Mouse (Mus musculus): Measurements from ENCODE around the gene Emb. TPM values are rescaled to one million over a fixed set of nuclear protein-coding genes. Genes with fewer than 3 reads are reported as not detected.
A peak's percentile ranks its signal among the peaks of the same experiment; 100 is the strongest.
"Not testable (repeated sequence)": the region's sequence is repeated elsewhere in the genome, so short reads cannot be mapped to it uniquely, and the experiment has no call there.

Emb gene
- total RNA-seq (2021), result 10 to 100 TPM; 10.3 to 12.0 TPM
- long read RNA-seq, experiment 1, transcript Emb-202 (1 exons, 2,136 nt), result major isoform, 15 of 17 reads
- long read RNA-seq, experiment 1, partial matches to known transcripts, result 0 of 17 reads
- long read RNA-seq, experiment 1, other reads (novel, unspliced or antisense), result 0 of 17 reads
- long read RNA-seq, experiment 2, transcript Emb-202 (1 exons, 2,136 nt), result major isoform, 9 of 14 reads
- long read RNA-seq, experiment 2, partial matches to known transcripts, result 1 of 14 reads
- long read RNA-seq, experiment 2, other reads (novel, unspliced or antisense), result 0 of 14 reads

- no peak for DNase-seq (ENCODE audit: low spot score)
Measured at GRCm38 (mm10) chr13:117208236-117208635, at the start of gene Emb. TSS of gene Emb (plus strand) at chr13:117208536.

GRCm38 (mm10) chr13:117163906-117164305, 44.4 kb upstream of the Emb start:
- DNase-seq (ENCODE audit: low spot score), result no peak

- DNase-seq (ENCODE audit: low spot score), result no peak
Measured at GRCm38 (mm10) chr13:117165071-117165470, 43.3 kb upstream of the Emb start.

- not testable (repeated sequence) for DNase-seq (ENCODE audit: low spot score)
Measured at GRCm38 (mm10) chr13:117180912-117181311, 27.4 kb upstream of the Emb start.

GRCm38 (mm10) chr13:117183288-117183687, 25.0 kb upstream of the Emb start:
- no peak for DNase-seq (ENCODE audit: low spot score)

GRCm38 (mm10) chr13:117185329-117185728, 23.0 kb upstream of the Emb start:
- DNase-seq (ENCODE audit: low spot score), result no peak

DNA sequence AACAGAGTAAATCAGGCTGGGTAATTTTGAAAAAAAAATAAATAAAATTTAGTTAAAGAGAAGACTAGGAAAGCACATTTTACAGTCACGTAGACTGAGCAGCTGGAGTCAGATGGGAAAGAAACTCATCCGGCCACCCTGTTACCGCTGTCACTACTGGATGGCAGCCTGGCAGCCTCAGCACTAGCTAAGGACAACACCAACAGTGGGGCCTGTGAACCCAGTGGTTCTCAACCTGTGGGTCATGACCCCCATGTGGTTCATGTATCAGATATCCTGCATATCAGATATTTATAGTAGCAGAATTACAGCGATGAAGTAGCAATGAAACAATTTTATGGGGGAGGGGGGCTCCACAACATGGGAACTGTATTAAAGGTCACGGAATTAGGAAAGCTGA, 16.2 kb upstream of the Emb start:
- DNase-seq (ENCODE audit: low spot score), result peak; percentile 22

DNA sequence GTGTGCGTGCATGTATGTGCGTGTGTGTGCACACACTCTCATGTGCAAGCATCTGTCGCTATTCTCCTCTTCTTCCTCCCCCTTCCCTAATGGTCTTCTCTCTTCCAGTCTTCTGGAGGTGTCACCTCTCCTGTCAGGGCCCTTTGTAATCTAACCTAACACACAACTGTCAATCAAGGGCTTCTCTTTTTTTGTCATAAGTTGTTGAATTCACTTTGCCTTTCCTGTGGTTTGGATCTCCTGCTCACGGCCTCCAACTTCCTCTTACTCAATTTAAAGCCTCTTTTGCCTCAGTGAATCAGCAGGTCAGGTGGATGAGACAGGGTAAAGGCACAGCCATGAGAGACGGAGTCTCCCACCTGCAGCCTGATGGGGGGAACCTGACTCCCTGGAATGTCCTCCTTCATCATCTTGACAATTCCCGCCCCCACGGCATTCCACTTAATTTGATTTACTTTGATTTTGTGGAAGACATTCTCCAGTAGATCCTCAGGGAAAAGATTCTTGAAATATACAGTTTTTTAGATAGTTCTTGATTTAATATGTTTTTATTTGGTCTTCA, 14.8 kb upstream of the Emb start:
- DNase-seq (ENCODE audit: low spot score), result no peak

DNA sequence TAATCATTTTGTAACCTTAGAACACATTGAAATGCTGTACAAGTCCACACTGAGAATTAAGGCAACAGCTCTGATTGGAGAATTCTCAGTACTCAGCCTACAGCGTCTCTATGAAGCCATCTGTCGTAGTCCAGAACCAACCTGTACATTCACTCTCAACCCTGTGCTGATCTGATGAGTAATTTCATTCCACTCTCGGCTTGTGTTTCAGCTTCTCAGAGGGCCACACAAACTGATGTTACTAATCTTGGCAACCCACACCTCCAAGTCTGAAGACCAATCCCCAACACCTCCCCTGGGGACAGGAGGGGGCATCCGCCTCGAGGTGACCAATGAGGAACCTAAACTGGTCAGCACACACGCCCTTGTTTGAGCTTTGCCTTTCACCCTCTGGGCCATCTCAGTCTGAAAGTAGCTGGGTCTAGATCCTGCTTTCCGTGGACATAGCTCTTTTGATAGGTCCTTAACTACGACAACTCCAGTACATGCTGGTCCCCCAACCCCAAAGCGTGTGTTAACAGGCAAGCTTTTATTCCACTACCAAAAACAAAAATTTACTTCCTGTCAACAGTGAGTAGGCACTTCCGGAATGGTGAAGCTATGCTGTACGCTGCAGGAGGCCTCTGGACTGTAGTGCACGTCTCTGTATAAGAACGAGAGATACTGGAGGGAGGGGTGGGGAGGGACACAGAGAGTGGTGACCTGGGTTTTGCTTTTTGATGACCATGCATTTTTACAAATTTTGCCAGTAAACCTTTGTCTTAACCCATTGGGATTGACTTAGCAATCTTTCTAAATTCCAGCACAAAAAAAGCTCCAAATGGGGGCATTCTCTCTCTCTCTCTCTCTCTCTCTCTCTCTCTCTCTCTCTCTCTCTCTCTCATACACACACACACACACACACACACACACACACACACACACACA, 12.5 kb upstream of the Emb start:
- no peak for DNase-seq (ENCODE audit: low spot score)

DNA sequence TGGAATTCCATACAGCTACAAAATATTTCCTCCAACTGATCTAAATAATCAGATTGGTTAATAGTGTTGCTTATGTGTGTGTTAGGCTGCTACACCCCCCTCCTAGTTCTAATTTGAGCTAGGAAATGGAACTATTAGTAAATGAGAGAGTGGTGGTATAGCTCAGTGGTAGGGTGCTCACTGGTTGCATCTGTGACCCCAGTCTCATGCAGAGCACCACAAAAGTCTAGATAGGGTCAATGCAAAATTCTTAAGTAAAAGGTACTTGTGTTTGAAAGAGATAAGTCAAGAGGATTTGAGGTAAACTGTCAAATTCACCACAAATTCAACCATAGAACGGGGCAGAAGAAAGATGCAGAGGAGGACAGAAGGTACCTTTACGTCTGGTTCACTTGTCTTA, 10.7 kb upstream of the Emb start:
- no peak for DNase-seq (ENCODE audit: low spot score)

DNA sequence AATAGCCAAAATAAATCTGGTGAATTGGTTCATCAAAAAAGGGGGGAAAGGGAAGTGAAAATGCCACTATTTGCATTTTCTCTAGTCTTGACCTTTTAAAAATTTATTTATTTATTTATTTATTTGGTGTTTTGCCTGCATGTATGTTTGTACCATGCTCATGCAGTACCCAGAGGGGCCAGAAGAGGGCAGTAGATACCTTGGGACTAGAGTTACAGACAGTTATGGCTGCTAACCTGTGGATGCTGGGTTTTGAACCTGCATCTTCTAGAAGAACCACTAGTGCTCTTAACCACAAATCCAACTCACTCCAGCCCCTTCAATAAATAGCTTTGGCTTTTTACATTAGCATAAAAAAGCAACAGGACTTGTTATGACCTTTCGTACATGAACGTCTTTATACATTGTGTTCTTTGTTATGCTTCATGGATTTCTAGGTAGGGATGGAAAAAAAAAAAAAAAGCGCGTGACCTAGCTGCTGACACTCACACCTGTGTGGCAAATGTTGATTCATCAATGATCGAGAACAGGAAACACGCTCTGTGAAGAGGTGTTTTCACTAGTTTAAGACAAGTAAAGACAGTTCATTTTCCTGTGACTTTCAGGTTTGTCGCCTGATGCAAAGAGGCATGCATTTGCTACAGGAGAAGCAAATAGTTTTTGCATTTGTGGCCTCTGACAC, 9.8 kb upstream of the Emb start:
- peak; percentile 61 for DNase-seq (ENCODE audit: low spot score)

GRCm38 (mm10) chr13:117202755-117203471, 5.4 kb upstream of the Emb start:
- DNase-seq (ENCODE audit: low spot score), result peak; percentile 14

GRCm38 (mm10) chr13:117204685-117205084, 3.7 kb upstream of the Emb start:
- DNase-seq (ENCODE audit: low spot score), result no peak

- DNase-seq (ENCODE audit: low spot score), result no peak
Measured at GRCm38 (mm10) chr13:117206066-117206465, 2.3 kb upstream of the Emb start.

- DNase-seq (ENCODE audit: low spot score), result no peak
Measured at GRCm38 (mm10) chr13:117211386-117211875, 3.1 kb downstream of the Emb start.

- DNase-seq (ENCODE audit: low spot score), result no peak
Measured at GRCm38 (mm10) chr13:117215481-117215880, 7.1 kb downstream of the Emb start.

- no peak for DNase-seq (ENCODE audit: low spot score)
Measured at GRCm38 (mm10) chr13:117216126-117216525, 7.8 kb downstream of the Emb start.

GRCm38 (mm10) chr13:117216752-117217363, 8.5 kb downstream of the Emb start:
- no peak for DNase-seq (ENCODE audit: low spot score)

DNA sequence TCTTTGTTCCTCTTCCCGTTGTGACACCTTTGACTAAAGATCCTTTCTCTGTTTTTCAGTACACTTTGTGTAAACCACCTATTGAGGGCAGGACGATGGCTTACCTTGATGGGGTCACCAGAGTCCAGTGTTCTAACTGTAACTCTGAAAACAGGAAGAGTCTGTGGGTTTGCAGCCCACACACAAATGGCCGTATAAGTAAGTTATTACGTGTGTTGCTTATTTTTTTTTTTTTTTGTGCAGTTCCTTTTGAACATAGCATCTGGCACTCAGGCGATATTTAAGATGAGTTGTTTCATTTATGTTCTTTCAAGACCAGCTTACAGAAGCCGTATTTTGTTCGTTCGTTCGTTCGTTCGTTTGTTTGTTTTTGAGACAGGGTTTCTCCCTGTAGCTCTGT, 9.3 kb downstream of the Emb start:
- DNase-seq (ENCODE audit: low spot score), result no peak

DNA sequence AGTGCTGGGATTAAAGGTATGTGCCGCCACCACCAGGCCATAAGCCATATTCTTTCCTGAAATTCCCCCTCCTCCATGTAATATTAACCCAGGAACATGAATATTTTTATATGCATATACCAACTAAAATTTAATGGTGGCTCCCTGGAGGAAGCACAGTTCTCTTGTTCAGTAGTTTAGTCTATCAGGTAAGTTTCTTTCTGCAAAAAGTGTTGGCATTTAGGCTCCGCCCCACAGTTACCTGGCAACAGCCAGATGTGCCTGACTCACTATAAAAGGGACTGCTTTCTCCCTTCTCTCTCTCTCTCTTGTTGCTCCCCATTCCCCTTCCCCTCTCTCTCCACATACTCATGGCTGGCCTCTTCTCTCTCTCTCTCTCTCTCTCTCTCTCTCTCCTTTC, 9.8 kb downstream of the Emb start:
- DNase-seq (ENCODE audit: low spot score), result no peak

Data from gastrocnemius, adult 18-20 months (tissue).